Mouse (Mus musculus) splenic B cell, adult 2 months (primary cell): ENCODE data around the gene Tmem233.

Experiments used
- DNase-seq: peaks from one replicate; pipeline ENCODE4 v3.0.0-alpha.2; 2011; ENCODE audit warnings: low read depth, low spot score
- H3K27me3 ChIP-seq: 2 replicates; pipeline ENCODE4 v1.6.1; 2012; ENCODE audit warnings: mild to moderate bottlenecking, low read length, moderate library complexity, mixed read lengths; ENCODE audit not compliant: control insufficient read depth, poor library complexity, insufficient read depth, severe bottlenecking
- H3K36me3 ChIP-seq: 2 replicates; pipeline ENCODE4 v1.6.1; 2012; ENCODE audit warnings: mild to moderate bottlenecking, low read length, moderate library complexity, mixed read lengths; ENCODE audit not compliant: control insufficient read depth, poor library complexity, insufficient read depth, severe bottlenecking

Gene Tmem233

GRCm38 (mm10) chr5:116003825-116004224 lies 79.2 kb downstream of the Tmem233 start:
- DNase-seq = no peak
- Histone ChIP-seq H3K36me3 (no peaks in the 10 kb centered on the region), H3K27me3 (no peaks in the 10 kb centered on the region)

DNA sequence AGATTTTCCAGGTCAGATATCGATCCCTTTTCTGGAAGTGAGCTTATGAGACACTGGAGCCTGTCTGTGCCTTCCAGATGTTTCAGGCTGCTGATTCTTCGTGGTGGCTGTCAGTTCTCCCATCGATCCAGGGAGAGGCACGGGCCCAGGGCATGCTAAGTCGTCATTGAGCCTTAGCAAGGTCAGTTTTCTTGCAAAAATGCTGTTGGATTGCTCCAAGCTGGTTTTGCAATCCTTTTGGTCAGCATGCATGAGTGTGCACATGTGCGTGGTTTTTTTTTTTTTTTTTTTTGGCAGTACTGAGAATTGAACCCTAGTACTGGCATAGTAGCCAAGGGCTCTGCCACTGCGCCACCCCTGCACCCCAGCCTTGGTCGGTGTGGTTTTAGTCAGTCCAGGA lies 79.9 kb downstream of the Tmem233 start:
- no peak for DNase-seq
- Histone ChIP-seq H3K27me3 (no peaks in the 10 kb centered on the region), H3K36me3 (no peaks in the 10 kb centered on the region)

- no peak for DNase-seq
Observed at GRCm38 (mm10) chr5:115997376-115997775, 85.7 kb downstream of the Tmem233 start.

GRCm38 (mm10) chr5:115994101-115994500 lies 88.9 kb downstream of the Tmem233 start:
- DNase-seq = no peak
- H3K36me3 ChIP-seq = no peaks in the 10 kb centered on the region

More at GRCm38 (mm10) chr5:115997376-115997775, 85.7 kb downstream of the Tmem233 start:
- no peaks in the 10 kb centered on the region for H3K27me3 ChIP-seq
- no peaks in the 10 kb centered on the region for H3K36me3 ChIP-seq

DNA sequence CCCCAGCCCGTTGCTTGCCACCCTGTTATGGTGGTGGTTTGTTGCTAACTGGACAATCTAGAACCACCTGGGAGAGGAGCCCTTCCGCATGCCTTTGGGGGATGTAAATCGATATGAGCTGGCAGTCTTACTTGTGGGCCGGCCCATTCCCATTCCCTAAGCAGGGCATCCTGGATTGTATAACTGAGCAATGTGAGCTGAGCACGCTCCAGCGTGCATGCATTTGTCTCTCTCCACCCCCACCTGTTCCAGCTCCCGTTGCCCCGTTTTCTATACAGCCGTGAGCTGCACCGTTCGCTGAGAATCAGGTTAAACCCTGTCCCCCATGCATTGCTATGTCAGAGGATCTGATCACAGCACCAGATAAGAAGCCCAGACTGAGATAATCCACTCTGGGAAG lies 91.3 kb downstream of the Tmem233 start:
- Histone ChIP-seq H3K27me3 (no peaks in the 10 kb centered on the region), H3K36me3 (no peaks in the 10 kb centered on the region)
- no peak for DNase-seq

More at GRCm38 (mm10) chr5:115994101-115994500, 88.9 kb downstream of the Tmem233 start:
- H3K27me3 ChIP-seq = no peaks in the 10 kb centered on the region
